Mouse (Mus musculus): ENCODE data around the gene Btk. TPM values are rescaled to one million over a fixed set of nuclear protein-coding genes. Genes with fewer than 3 reads are reported as not detected.

Gene Btk
- polyA plus RNA-seq, 1 experiment from 2014 or later, result 1.1 TPM

- Histone ChIP-seq H3K27me3 (no peaks in the 10 kb centered on the region), H3K27ac (no peak overlapping the region), H3K4me2 (no peak overlapping the region), H3K4me3 (no peak overlapping the region), H3K36me3 (no peaks in the 10 kb centered on the region), H3K9me3 (no peaks in the 10 kb centered on the region), H3K9ac (no peak overlapping the region), H3K4me1 (replicated peaks) (no peaks in the 10 kb centered on the region)
- WGBS, result 71% methylated on average over 6 of the region's 6 CpGs
- ATAC-seq (ENCODE audit: low FRiP score), result no peak
These were observed 75.4 kb downstream of the Btk start for GRCm38 (mm10) chrX:134507977-134508376.

GRCm38 (mm10) chrX:134500651-134501050 is 82.7 kb downstream of the Btk start:
- H3K9ac ChIP-seq, result no peak overlapping the region
- H3K4me3 ChIP-seq, result no peak overlapping the region
- no peaks in the 10 kb centered on the region for H3K9me3 ChIP-seq
- ATAC-seq (ENCODE audit: low FRiP score), result no peak
- no peaks in the 10 kb centered on the region for H3K4me1 ChIP-seq (replicated peaks)
- H3K27ac ChIP-seq, result no peak overlapping the region
- H3K27me3 ChIP-seq, result no peaks in the 10 kb centered on the region
- WGBS, result 82% methylated on average over 8 of the region's 8 CpGs
- H3K36me3 ChIP-seq, result no peaks in the 10 kb centered on the region
- H3K4me2 ChIP-seq, result no peak overlapping the region

Other genes with a start within 250 kb of the Btk start
- 19.0 and 20.8 TPM in 2 replicates for gene Drp2, start 179.0 kb downstream of the Btk start, polyA plus RNA-seq (2015; fragmentation: Nextera tagmentation; extraction: Ambion mirVana)
- gene Taf7l, start 107.1 kb downstream of the Btk start, polyA plus RNA-seq (2015; fragmentation: Nextera tagmentation; extraction: Ambion mirVana), result 0.17 and 0.27 TPM in 2 replicates
- 45.1 and 46.5 TPM in 2 replicates for gene Timm8a1, start 41.7 kb downstream of the Btk start, polyA plus RNA-seq (2015; fragmentation: Nextera tagmentation; extraction: Ambion mirVana)
- 223 and 238 TPM in 2 replicates for gene Rpl36a, start 2.1 kb upstream of the Btk start, polyA plus RNA-seq (2015; fragmentation: Nextera tagmentation; extraction: Ambion mirVana)
- 3.1 and 3.5 TPM in 2 replicates for gene Gla, start 17.6 kb upstream of the Btk start, polyA plus RNA-seq (2015; fragmentation: Nextera tagmentation; extraction: Ambion mirVana)
- gene Hnrnph2, start 17.6 kb upstream of the Btk start, polyA plus RNA-seq (2015; fragmentation: Nextera tagmentation; extraction: Ambion mirVana), result 170 TPM in 2 replicates
- 6.2 and 7.6 TPM in 2 replicates for gene Armcx4, start 102.9 kb upstream of the Btk start, polyA plus RNA-seq (2015; fragmentation: Nextera tagmentation; extraction: Ambion mirVana)
- 84.5 and 85.5 TPM in 2 replicates for gene Armcx1, start 134.4 kb upstream of the Btk start, polyA plus RNA-seq (2015; fragmentation: Nextera tagmentation; extraction: Ambion mirVana)
- gene Armcx6, start 167.8 kb upstream of the Btk start, polyA plus RNA-seq (2015; fragmentation: Nextera tagmentation; extraction: Ambion mirVana), result 41.3 and 43.7 TPM in 2 replicates
- 67.0 and 74.6 TPM in 2 replicates for gene Armcx3, start 173.0 kb upstream of the Btk start, polyA plus RNA-seq (2015; fragmentation: Nextera tagmentation; extraction: Ambion mirVana)
- gene Armcx2, start 225.7 kb upstream of the Btk start, polyA plus RNA-seq (2015; fragmentation: Nextera tagmentation; extraction: Ambion mirVana), result 93.7 and 98.9 TPM in 2 replicates